Mouse (Mus musculus) 3T3-L1 (cell line): Measurements from ENCODE around the gene Gjb1.
"Not testable (repeated sequence)": the region's sequence is repeated elsewhere in the genome, so short reads cannot be mapped to it uniquely, and the experiment has no call there.

Experiments
- DNase-seq: peaks from one replicate; pipeline ENCODE4 v3.0.0-alpha.2; 2015; ENCODE audit warnings: low read depth, low spot score

Gene Gjb1

DNA sequence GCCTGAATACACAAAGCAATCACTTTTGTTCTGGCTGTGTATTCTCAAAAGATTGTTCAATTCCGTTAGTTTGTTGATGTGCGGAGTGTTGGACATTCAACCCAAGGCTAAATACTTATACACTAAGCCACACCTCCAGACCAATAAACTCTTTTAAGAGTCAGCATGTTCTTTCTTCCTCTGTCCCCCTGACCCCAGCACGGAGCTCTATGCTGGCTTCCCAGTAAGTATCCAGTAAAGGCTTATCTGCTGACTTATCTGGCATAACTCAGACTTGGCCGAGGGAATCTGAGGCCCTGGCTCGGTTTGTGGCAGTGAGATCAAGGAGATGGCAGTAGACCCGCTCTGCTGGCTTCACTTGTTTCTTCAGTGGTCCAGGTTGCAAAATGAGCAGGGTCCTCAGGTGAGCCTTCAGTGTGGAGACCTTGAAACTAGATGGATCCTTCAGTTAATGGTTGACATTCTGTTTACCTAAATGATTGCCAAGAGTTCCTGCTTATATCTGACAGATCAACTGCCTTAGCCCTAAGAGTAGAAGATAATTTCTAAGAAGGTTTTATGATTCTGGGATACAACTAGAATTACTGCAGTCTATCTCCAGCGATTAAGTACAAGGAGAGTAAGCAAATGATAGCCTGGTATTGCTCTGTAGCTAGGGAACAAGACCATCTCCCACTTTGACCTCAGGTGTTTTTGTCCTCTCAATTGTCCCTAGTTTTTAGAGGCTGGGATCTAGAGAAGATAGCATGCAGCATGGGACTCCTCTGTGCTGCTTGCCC is at the start of gene Gjb1:
Gene Gjb1 (plus strand): TSS at position 189 of the 779 bp plus-strand sequence.
- no peak for DNase-seq

- peak; percentile 84 for DNase-seq
These were observed 46.7 kb upstream of the Gjb1 start for GRCm38 (mm10) chrX:101329372-101330028.

- DNase-seq = no peak
These were observed 44.2 kb upstream of the Gjb1 start for GRCm38 (mm10) chrX:101332031-101332374.

DNA sequence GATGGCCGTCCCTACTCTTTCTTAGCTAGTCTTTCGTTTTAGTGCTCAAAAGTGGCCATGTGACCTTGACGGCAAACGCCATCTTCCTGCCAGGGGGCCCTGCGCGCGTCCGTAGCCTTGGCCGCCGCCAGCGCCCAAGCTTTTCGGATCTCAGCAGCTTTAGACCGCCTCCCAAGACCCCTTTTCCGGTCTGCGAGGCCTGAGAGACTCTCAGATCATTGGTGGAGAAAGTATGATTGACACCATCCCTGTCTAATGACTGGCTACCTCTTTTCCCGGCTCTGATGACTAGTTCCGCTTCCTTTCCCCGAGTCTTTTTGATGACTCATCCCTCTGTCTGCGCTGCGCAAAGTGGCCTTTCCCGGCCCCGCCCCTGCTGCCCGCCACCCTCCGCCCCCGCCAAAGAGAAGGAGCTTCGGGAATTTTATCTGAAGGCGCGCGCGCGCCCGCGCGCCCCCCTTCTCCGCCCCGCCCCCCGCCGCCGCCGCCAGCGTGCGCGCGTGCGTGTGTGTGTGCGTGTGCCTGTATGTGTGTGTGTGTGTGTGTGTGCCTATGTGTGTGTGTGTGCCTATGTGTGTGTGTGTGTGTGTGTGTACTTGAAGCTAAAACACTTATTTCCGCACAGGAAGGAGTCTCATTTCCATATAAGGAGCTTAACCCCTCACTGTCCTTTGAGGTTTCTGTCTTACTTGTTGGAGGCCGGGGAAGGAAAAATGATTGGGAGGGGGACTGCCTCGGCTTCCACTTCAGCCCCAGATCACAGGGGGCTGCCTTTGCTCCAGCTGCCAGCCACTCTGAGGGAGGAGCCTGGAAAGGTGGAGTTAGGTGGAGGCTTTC is 43.6 kb upstream of the Gjb1 start:
- DNase-seq = peak; percentile 98

GRCm38 (mm10) chrX:101334606-101335005 is 41.6 kb upstream of the Gjb1 start:
- peak; percentile 50 for DNase-seq

GRCm38 (mm10) chrX:101338666-101339065 is 37.5 kb upstream of the Gjb1 start:
- no peak for DNase-seq

DNA sequence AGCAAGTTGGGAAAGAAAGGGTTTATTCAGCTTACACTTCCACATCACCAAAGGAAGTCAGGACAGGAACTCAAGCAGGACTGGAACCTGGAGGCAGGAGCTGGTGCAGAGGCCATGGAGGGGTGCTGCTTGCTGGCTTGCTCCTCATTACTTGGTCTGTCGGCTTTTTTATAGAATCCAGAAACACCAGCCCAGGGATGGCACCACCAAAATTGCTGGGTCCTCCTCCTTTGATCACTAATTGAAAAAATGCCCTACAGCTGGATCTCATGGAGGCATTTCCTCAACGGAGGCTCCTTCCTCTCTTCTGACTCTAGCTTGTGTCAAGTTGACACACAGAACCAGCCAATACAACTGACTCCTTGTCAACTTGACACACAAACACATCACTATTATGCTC is 33.3 kb upstream of the Gjb1 start:
- not testable (repeated sequence) for DNase-seq

GRCm38 (mm10) chrX:101345456-101345855 is 30.7 kb upstream of the Gjb1 start:
- no peak for DNase-seq

DNA sequence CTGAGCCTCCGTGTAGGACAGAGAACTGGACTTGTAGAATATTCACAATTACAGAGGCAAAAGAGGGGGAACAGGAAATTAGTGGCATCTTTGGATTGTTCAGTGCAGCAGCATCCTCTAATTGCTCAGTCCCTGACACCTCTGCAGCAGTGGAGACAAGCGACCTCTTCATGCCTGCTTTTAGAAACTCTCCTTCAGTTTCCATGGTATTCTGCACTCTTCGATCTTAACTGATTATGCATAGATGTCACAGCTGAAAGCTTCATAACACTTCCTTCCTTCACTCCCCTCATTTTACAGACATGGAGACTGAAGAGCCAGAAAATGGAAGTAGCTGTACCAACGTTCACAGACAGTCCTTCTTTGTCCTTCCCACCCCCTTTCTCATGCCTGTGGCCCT is 29.7 kb upstream of the Gjb1 start:
- DNase-seq = no peak

DNA sequence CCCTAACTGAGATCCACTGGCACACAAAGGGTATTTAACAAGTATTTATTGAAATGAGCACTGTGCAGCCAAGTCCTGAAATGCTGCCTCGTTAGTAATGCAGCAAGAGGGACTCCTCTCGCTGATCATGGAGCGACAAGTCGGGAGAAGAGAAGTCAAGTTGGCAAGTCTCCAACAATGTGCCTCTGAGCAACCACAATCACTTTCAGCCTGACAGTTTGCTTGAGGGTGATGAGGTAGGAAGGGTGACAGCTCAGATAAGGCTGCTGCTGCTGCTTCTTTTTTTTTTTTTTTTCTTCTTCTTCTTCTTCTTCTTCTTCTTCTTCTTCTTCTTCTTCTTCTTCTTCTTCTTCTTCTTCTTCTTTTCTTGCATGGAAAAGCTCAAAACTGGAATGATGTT is 25.0 kb upstream of the Gjb1 start:
- no peak for DNase-seq

DNA sequence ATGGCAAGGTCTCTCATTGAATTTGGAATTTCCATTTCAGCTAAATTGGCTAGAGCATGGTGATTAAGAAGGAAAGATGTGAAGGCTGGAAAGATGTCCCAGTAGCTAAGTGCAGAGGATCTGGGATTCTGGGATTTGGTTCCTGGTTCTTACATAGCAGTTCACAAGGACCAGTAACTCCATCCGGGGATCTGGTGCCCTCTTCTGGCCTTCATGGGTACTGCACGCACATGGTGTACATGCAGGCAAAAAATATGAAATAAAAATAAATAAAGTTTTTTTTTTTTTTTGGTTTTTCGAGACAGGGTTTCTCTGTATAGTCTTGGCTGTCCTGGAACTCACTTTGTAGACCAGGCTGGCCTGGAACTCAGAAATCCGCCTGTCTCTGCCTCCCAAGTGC is 17.3 kb upstream of the Gjb1 start:
- DNase-seq = peak; percentile 41

- DNase-seq = peak; percentile 71
These were observed 7.2 kb upstream of the Gjb1 start for GRCm38 (mm10) chrX:101369001-101369400.

DNA sequence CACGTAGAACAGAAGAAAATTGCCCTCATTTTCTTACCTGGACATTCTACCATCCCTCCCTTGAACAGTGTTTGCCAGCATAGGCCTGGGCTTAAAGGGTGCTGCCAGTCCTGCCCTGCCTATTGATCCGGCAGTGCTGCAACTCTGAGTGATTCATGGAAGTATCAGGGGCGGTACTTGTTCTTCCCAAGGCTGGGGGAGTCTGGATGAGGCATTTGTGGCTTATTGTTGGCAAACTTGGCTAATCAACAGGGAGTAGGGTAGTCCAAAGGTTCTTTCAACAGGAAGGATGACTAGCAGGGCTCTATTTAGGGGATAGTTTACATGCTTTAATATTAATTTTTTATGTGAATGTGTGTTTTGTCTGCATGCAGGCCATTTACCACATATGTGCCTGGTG is 5.6 kb upstream of the Gjb1 start:
- peak; percentile 2 for DNase-seq

GRCm38 (mm10) chrX:101372946-101373345 is 3.2 kb upstream of the Gjb1 start:
- no peak for DNase-seq

DNA sequence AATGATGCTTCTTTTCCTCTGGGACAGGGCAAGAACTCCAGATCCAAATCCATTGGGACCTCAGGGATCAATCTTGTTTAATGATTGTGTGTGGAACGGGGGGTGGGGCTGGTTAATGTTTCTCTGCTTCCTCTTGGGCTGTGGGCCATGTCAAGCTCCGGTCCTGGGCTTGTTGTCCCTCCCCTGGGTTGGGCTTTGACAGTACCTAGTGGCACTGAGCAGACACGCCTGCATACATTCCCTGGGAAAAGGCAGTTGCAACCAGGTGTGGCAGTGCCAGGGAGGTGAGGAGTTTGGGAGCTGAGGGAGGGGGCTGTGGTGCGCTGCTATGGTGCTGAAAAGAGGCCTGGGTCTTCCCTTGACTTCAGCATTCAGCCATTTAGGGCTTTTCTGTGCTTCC is 898 bp downstream of the Gjb1 start:
- no peak for DNase-seq

DNA sequence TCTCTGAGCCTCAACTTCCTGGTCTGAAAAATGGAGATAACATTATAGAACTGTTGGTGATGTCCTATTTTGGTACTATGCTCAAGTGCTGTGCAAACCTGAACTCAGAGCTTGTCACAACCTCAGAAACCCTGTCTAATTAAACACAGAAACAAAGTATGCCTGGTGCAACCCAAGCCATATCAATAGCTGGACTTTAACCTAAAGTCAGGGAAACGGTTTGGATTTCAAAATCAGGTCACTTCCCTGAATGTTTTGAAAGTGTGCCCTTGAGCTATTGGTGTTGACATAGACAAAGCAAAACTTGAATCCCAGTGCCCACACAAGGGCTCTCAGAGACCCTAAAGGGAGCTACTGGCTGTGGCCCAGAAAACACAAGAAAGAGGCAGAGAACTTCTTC is 3.6 kb downstream of the Gjb1 start:
- no peak for DNase-seq

GRCm38 (mm10) chrX:101383455-101383854 is 7.3 kb downstream of the Gjb1 start:
- DNase-seq = no peak

DNA sequence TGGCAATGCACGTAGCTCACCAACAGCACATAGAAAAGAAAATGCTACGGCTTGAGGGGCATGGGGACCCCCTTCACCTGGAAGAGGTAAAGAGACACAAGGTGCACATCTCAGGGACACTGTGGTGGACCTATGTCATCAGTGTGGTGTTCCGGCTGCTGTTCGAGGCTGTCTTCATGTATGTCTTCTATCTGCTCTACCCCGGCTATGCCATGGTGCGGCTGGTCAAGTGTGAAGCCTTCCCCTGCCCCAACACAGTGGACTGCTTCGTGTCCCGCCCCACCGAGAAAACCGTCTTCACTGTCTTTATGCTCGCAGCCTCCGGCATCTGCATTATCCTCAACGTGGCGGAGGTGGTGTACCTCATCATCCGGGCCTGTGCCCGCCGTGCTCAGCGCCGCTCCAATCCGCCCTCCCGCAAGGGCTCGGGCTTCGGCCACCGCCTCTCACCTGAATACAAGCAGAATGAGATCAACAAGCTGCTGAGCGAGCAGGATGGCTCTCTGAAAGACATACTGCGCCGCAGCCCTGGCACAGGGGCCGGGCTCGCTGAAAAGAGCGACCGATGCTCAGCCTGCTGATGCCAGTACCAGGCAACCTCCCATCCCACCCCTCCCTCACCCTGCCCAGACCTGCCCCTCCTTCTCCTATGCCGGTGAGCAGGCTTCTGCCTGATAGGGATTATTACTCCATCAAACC is 8.4 kb downstream of the Gjb1 start:
- no peak for DNase-seq

- no peak for DNase-seq
These were observed 10.0 kb downstream of the Gjb1 start for GRCm38 (mm10) chrX:101386222-101386621.

DNA sequence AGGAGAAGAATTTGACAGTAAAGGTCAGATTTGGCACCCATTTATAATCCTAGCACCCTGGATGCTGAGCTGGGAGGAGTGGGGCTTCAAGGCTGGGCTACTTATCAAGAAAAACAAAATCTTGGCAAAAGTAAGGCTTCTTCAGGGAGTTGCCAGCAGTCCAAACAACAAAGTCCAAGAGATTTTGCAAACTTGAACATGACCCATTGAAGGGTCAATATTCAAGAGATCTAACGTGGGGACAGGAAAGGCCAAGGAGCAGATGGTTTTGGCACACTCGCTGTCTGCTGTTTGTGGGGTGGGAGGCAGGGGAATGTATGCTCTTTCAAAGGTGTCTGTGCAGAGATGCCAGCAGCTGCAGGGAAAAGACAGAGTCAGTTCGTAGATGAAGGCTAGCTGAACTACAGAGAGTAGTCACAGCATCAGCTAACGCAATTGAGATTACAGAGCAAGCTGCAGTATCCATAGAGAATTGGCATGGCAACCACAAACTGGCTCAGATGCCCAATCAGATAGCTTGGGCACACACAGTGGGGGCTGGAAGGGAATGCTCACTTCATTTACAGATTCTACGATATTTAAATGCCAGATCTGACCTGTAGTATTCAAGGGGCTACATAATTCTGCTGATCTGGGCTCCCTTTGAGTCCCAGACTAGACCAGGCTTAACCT is 12.8 kb downstream of the Gjb1 start:
- DNase-seq = no peak

GRCm38 (mm10) chrX:101394341-101394740 is 18.2 kb downstream of the Gjb1 start:
- no peak for DNase-seq
